In the genomic region with DNA sequence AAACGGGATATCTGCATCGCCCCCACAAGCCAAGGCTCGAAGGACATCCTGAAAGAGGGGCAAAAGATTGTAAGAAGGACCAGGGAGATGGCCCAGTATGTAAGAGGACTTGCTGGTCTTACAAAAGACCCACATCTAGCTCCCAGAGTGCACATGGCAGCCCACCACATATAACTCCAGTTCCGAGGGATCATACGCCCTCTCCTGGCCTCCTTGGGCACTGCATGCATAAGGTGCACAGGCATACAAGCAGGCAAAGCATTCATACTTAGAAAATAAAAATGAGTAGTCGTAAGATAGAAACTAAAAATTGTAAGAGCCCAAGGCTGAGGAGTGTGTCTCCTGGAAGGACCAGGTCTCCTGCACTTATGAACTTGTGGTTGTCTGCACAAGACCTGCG, we compare ENCODE assay signal across 10 mouse cellular contexts. TPM values are rescaled to one million over a fixed set of nuclear protein-coding genes. Genes with fewer than 3 reads are reported as not detected.
DNase-seq lines count a peak whose midpoint lies in the region; ATAC-seq and TF ChIP-seq lines count a peak whose summit lies in the region.
"Had no signal": no experiment of that assay in that cellular context is flagged by ENCODE, and none has a peak within 500 bp of the region (broad histone marks: within the 10 kb centered on the region; RNA-seq: fewer than 3 reads in every experiment).

No protein-coding gene starts in this region.

- H3K4me1 ChIP-seq in hindbrain, embryonic 11.5 days (replicated peaks; ENCODE audit: control insufficient read depth, insufficient read depth, low read length): no peaks in the 10 kb centered on the region
- no peaks in the 10 kb centered on the region for H3K4me1 ChIP-seq in hindbrain, embryonic 13.5 days (replicated peaks)
- no peaks in the 10 kb centered on the region for H3K4me1 ChIP-seq in testis, adult 2 months (ENCODE audit: control insufficient read depth, insufficient read depth, low read length)
- H3K4me1 ChIP-seq: heart, embryonic 15.5 days; stomach, embryonic 15.5 days had no signal

- TF ChIP-seq POLR2A in testis, adult 2 months (IDR thresholded peaks at IDR 0.05; ENCODE audit: control insufficient read depth, low read depth, low read length): no peak

- no peak overlapping the region for H3K4me2 ChIP-seq in hindbrain, embryonic 11.5 days (replicated peaks; ENCODE audit: low read depth, low read length)
- H3K4me2 ChIP-seq in hindbrain, embryonic 13.5 days: no peak overlapping the region
- H3K4me2 ChIP-seq: heart, embryonic 15.5 days; stomach, embryonic 15.5 days had no signal

- intact Hi-C loops in left cerebral cortex, postnatal 10 days (cut with DNase I): no loop called here

- peak; percentile 78; the same call in 1 of the 2 replicates for TF ChIP-seq CTCF in testis, adult 2 months (IDR thresholded peaks at IDR 0.05; ENCODE audit: control insufficient read depth, insufficient read depth, insufficient replicate concordance, low read depth, low read length)

- 65% methylated on average over 7 of the region's 7 CpGs for WGBS in hindbrain, embryonic 11.5 days
- WGBS in hindbrain, embryonic 13.5 days: 71% methylated on average over 7 of the region's 7 CpGs

- no peaks in the 10 kb centered on the region for H3K36me3 ChIP-seq in hindbrain, embryonic 11.5 days (ENCODE audit: control insufficient read depth, insufficient read depth, low read length)
- no peaks in the 10 kb centered on the region for H3K36me3 ChIP-seq in hindbrain, embryonic 13.5 days
- H3K36me3 ChIP-seq in testis, adult 2 months (ENCODE audit: control insufficient read depth, insufficient read depth, low read length): no peaks in the 10 kb centered on the region
- H3K36me3 ChIP-seq: heart, embryonic 15.5 days; stomach, embryonic 15.5 days had no signal

- H3K27ac ChIP-seq in hindbrain, embryonic 11.5 days (ENCODE audit: low read depth, low read length): no peak overlapping the region
- no peak overlapping the region for H3K27ac ChIP-seq in hindbrain, embryonic 13.5 days
- H3K27ac ChIP-seq in testis, adult 2 months (ENCODE audit: control insufficient read depth, insufficient read depth, low read depth, low read length): no peak overlapping the region
- H3K27ac ChIP-seq: heart, embryonic 15.5 days; stomach, embryonic 15.5 days had no signal

- H3K27me3 ChIP-seq in hindbrain, embryonic 11.5 days (ENCODE audit: control insufficient read depth, insufficient read depth, low read length): no peaks in the 10 kb centered on the region
- H3K27me3 ChIP-seq in hindbrain, embryonic 13.5 days: 0 out of 2 replicates have a peak, but pooled peaks cover 3% of the 10 kb centered on the region
- H3K27me3 ChIP-seq in testis, adult 2 months (ENCODE audit: control insufficient read depth, insufficient read depth, low read length): no peaks in the 10 kb centered on the region
- H3K27me3 ChIP-seq: stomach, embryonic 15.5 days had no signal

- H3K9ac ChIP-seq in hindbrain, embryonic 11.5 days (ENCODE audit: low read depth, low read length): no peak overlapping the region
- no peak overlapping the region for H3K9ac ChIP-seq in hindbrain, embryonic 13.5 days
- H3K9ac ChIP-seq: heart, embryonic 15.5 days; stomach, embryonic 15.5 days had no signal

- H3K4me3 ChIP-seq in hindbrain, embryonic 11.5 days (ENCODE audit: low read depth, low read length): no peak overlapping the region
- H3K4me3 ChIP-seq in hindbrain, embryonic 13.5 days: no peak overlapping the region
- no peak overlapping the region for H3K4me3 ChIP-seq in testis, adult 2 months (ENCODE audit: control insufficient read depth, low read depth, low read length)
- H3K4me3 ChIP-seq: heart, embryonic 15.5 days; stomach, embryonic 15.5 days had no signal

- H3K9me3 ChIP-seq in hindbrain, embryonic 11.5 days (ENCODE audit: control insufficient read depth, low read length): no peaks in the 10 kb centered on the region
- H3K9me3 ChIP-seq in hindbrain, embryonic 13.5 days: no peaks in the 10 kb centered on the region
- H3K9me3 ChIP-seq: heart, embryonic 15.5 days; stomach, embryonic 15.5 days had no signal

- peak; percentile 57 for DNase-seq in hindbrain, embryonic 11.5 days (ENCODE audit: low spot score)
- peak; percentile 5 for DNase-seq in ovary, postnatal 14 days (ENCODE audit: low spot score)
- DNase-seq in ovary, postnatal 10 days (ENCODE audit: low spot score): no peak
- DNase-seq in cerebellum, adult 9-11 months: peak; percentile 31
- no peak for DNase-seq in MN1 (ENCODE audit: low spot score)
- no peak for DNase-seq in left cerebral cortex, postnatal 10 days (ENCODE audit: extremely low spot score in 1 of 2, low spot score in 2 of 2)

- ATAC-seq in hindbrain, embryonic 11.5 days (ENCODE audit: low FRiP score): no peak
- no peak for ATAC-seq in hindbrain, embryonic 13.5 days (ENCODE audit: low FRiP score)

RNA-seq across cellular contexts. Expression of gene Kcna1, which starts 32.8 kb away (rescaled TPM):
- polyA plus RNA-seq in hindbrain, embryonic 11.5 days (2014; fragmentation: Nextera tagmentation; extraction: Ambion mirVana): 0.40 and 0.64 TPM in 2 replicates
- 2.9 and 3.2 TPM in 2 replicates for polyA plus RNA-seq in hindbrain, embryonic 13.5 days (2015; fragmentation: Nextera tagmentation; extraction: Ambion mirVana)
- polyA plus RNA-seq in testis, adult 2 months (2012; rRNA removed): 0.19 and 0.22 TPM in 2 replicates
- total RNA-seq in left cerebral cortex, postnatal 10 days (2021): 10 to 100 TPM; 36.3 to 40.1 TPM

Comparison
In these comparisons a context has a peak if more than half of its experiments do, and no peak if none do; other contexts are left out.
1. DNase-seq: peak in hindbrain, embryonic 11.5 days (single experiment), ovary, postnatal 14 days (single experiment) and cerebellum, adult 9-11 months (single experiment); none in ovary, postnatal 10 days (single experiment), MN1 (single experiment) and left cerebral cortex, postnatal 10 days (0 of 2).